Comparison of ENCODE assay signal across 8 mouse cellular contexts in the genomic region with DNA sequence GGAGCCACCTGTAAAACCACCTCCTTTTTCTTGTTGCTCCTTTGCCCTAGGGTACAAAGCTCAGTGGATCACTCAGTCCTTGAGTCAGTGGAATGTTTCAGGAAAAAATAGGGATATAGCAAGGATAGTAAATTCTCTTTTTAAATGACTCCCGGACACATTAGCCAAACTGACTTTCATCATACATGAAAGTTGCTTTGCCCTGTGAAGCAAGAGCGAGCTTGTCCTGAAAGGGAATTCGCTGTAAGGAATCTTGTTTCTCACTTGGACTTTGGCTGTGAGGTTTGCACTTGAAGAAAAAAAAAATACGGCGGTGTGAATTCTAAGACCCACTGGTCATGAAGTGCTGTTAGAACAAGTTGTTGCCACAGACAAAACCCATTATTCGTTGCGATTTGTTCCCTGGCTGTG. TPM values are rescaled to one million over a fixed set of nuclear protein-coding genes. Genes with fewer than 3 reads are reported as not detected.
DNase-seq lines count a peak whose midpoint lies in the region; ATAC-seq and TF ChIP-seq lines count a peak whose summit lies in the region.

No protein-coding gene starts in this region.

- no peak for TF ChIP-seq CTCF in cerebellum, adult 2 months (IDR thresholded peaks at IDR 0.05; ENCODE audit: borderline replicate concordance, insufficient read depth, low read depth, low read length)
- no peak for TF ChIP-seq CTCF in brain, embryonic 14.5 days (IDR thresholded peaks at IDR 0.05; ENCODE audit: borderline replicate concordance, extremely low read depth, insufficient read depth, insufficient read length)

- no peak for ATAC-seq in heart, embryonic 16.5 days (replicated peaks; ENCODE audit: extremely low read depth, insufficient read depth, low FRiP score)
- no peak for ATAC-seq in limb, embryonic 11.5 days (ENCODE audit: insufficient number of reproducible peaks, low FRiP score, low TSS enrichment, low read depth)
- no peak for ATAC-seq in neural tube, embryonic 13.5 days (ENCODE audit: low read depth)

- no peaks in the 10 kb centered on the region for H3K9me3 ChIP-seq in heart, embryonic 16.5 days (replicated peaks; ENCODE audit: control insufficient read depth, low read length)
- no peaks in the 10 kb centered on the region for H3K9me3 ChIP-seq in limb, embryonic 11.5 days (ENCODE audit: control insufficient read depth, low read length)
- no peaks in the 10 kb centered on the region for H3K9me3 ChIP-seq in neural tube, embryonic 13.5 days

- DNase-seq in cerebellum, adult 2 months, result no peak
- DNase-seq in cerebellum, postnatal 14 days, result no peak
- DNase-seq in brain, embryonic 14.5 days (ENCODE audit: low read depth), result peak; percentile 35
- DNase-seq in limb, embryonic 11.5 days (ENCODE audit: low spot score), result peak; percentile 30
- DNase-seq in thymus, postnatal 10 days (ENCODE audit: low spot score in 2 of 2), result no peak
- no peak for DNase-seq in layer of hippocampus, postnatal 14 days (ENCODE audit: low spot score in 2 of 2)

- H3K4me3 ChIP-seq in cerebellum, adult 2 months (replicated peaks; ENCODE audit: insufficient read depth, low read depth, low read length), result peak overlapping the region; percentile 69
- peak overlapping the region; percentile 93 for H3K4me3 ChIP-seq in heart, embryonic 16.5 days (ENCODE audit: low read length)
- H3K4me3 ChIP-seq in limb, embryonic 11.5 days (ENCODE audit: low read depth, low read length), result peak overlapping the region; percentile 92
- peak overlapping the region; percentile 97 for H3K4me3 ChIP-seq in neural tube, embryonic 13.5 days

- H3K36me3 ChIP-seq in heart, embryonic 16.5 days (ENCODE audit: control insufficient read depth, insufficient read depth), result no peaks in the 10 kb centered on the region
- H3K36me3 ChIP-seq in limb, embryonic 11.5 days (ENCODE audit: control insufficient read depth, insufficient read depth, low read length), result no peaks in the 10 kb centered on the region
- no peaks in the 10 kb centered on the region for H3K36me3 ChIP-seq in neural tube, embryonic 13.5 days

- no peaks in the 10 kb centered on the region; the same call in 1 of the 2 replicates for H3K4me1 ChIP-seq in cerebellum, adult 2 months (ENCODE audit: control insufficient read depth, insufficient read depth, low read length)
- peaks cover 17% of the 10 kb centered on the region for H3K4me1 ChIP-seq in heart, embryonic 16.5 days (ENCODE audit: control insufficient read depth, insufficient read depth, low read length)
- H3K4me1 ChIP-seq in limb, embryonic 11.5 days (ENCODE audit: control insufficient read depth, insufficient read depth, low read length), result peaks cover 6% of the 10 kb centered on the region; the same call in 1 of the 2 replicates
- H3K4me1 ChIP-seq in neural tube, embryonic 13.5 days (replicated peaks), result peaks cover 26% of the 10 kb centered on the region

- no peak overlapping the region; the same call in 1 of the 2 replicates for H3K27ac ChIP-seq in cerebellum, adult 2 months (ENCODE audit: insufficient read depth, low read length)
- H3K27ac ChIP-seq in heart, embryonic 16.5 days (ENCODE audit: low read length), result peak overlapping the region; percentile 100
- no peak overlapping the region for H3K27ac ChIP-seq in limb, embryonic 11.5 days (replicated peaks; ENCODE audit: low read depth, low read length)
- no peak overlapping the region; the same call in 1 of the 2 replicates for H3K27ac ChIP-seq in neural tube, embryonic 13.5 days (replicated peaks)

- TF ChIP-seq POLR2A in cerebellum, adult 2 months (IDR thresholded peaks at IDR 0.05; ENCODE audit: borderline replicate concordance, insufficient read depth, low read length), result no peak
- TF ChIP-seq POLR2A in brain, embryonic 14.5 days (IDR thresholded peaks at IDR 0.05; ENCODE audit: borderline replicate concordance, extremely low read depth, insufficient read depth, insufficient read length, poor library complexity, severe bottlenecking), result no peak

- peak overlapping the region; percentile 100 for H3K9ac ChIP-seq in heart, embryonic 16.5 days (ENCODE audit: low read length)
- H3K9ac ChIP-seq in limb, embryonic 11.5 days (ENCODE audit: low read length), result peak overlapping the region; percentile 97
- H3K9ac ChIP-seq in neural tube, embryonic 13.5 days, result peak overlapping the region; percentile 97

- peak overlapping the region; percentile 78 for H3K4me2 ChIP-seq in heart, embryonic 16.5 days (ENCODE audit: low read depth, low read length)
- H3K4me2 ChIP-seq in limb, embryonic 11.5 days (ENCODE audit: low read depth, severe bottlenecking), result peak overlapping the region; percentile 73
- H3K4me2 ChIP-seq in neural tube, embryonic 13.5 days, result peak overlapping the region; percentile 94

- no peaks in the 10 kb centered on the region for H3K27me3 ChIP-seq in cerebellum, adult 2 months (ENCODE audit: control insufficient read depth, insufficient read depth, low read length)
- no peaks in the 10 kb centered on the region for H3K27me3 ChIP-seq in heart, embryonic 16.5 days (ENCODE audit: control insufficient read depth, insufficient read depth, low read length)
- H3K27me3 ChIP-seq in limb, embryonic 11.5 days (ENCODE audit: control insufficient read depth, insufficient read depth, low read length), result no peaks in the 10 kb centered on the region
- no peaks in the 10 kb centered on the region for H3K27me3 ChIP-seq in neural tube, embryonic 13.5 days

- 1% methylated on average over 7 of the region's 7 CpGs for WGBS in cerebellum, adult 2 months
- WGBS in heart, embryonic 16.5 days, result 4% methylated on average over 7 of the region's 7 CpGs
- WGBS in limb, embryonic 11.5 days, result 18% methylated on average over 7 of the region's 7 CpGs
- WGBS in neural tube, embryonic 13.5 days, result 15% methylated on average over 7 of the region's 7 CpGs

RNA-seq across cellular contexts. Expression of a gene that starts 1.8 kb away (rescaled TPM):
- 156 and 163 TPM in 2 replicates for polyA plus RNA-seq in cerebellum, adult 2 months (2012; rRNA removed)
- polyA plus RNA-seq in brain, embryonic 14.5 days (2012; rRNA removed), result 182 and 193 TPM in 2 replicates
- polyA plus RNA-seq in heart, embryonic 16.5 days (2015; fragmentation: Nextera tagmentation; extraction: Ambion mirVana), result 26.9 and 27.5 TPM in 2 replicates
- polyA plus RNA-seq in limb, embryonic 11.5 days (2014; fragmentation: Nextera tagmentation; extraction: Ambion mirVana), result 34.0 and 35.4 TPM in 2 replicates
- 39.0 and 39.5 TPM in 2 replicates for polyA plus RNA-seq in neural tube, embryonic 13.5 days (2015; fragmentation: Nextera tagmentation; extraction: Ambion mirVana)
- 100 to 1,000 TPM; 166 to 172 TPM for total RNA-seq in layer of hippocampus, postnatal 14 days (2021)

Comparison
In these comparisons a context has a peak if more than half of its experiments do, and no peak if none do; other contexts are left out.
1. DNase-seq: peak in brain, embryonic 14.5 days (single experiment) and limb, embryonic 11.5 days (single experiment); none in cerebellum, adult 2 months (0 of 2), cerebellum, postnatal 14 days (0 of 2), thymus, postnatal 10 days (0 of 2) and layer of hippocampus, postnatal 14 days (0 of 2).
2. Peak in every context shown above with its lines, with median percentiles within 50 percentile points of each other: H3K4me3 ChIP-seq, H3K4me2 ChIP-seq and H3K9ac ChIP-seq.